Mouse (Mus musculus) testis, adult 10 weeks (tissue): ENCODE measurements around the gene Gm18596. TPM values are rescaled to one million over a fixed set of nuclear protein-coding genes. Genes with fewer than 3 reads are reported as not detected.

ENCODE experiments used
- polyA plus RNA-seq: library from polyadenylated mRNA; stranded (reverse); fragments of 350-450 nt; fragmentation: Illumina TruSeq; extraction: RNeasy Lipid Tissue Mini Kit (QIAGEN cat#74804); gene quantifications from one replicate; pipeline ENCODE4 v1.2.3, GENCODE M21; 2014; ENCODE audit warnings: low read depth, low replicate concordance

Gm18596 gene
- polyA plus RNA-seq = not detected

GRCm38 (mm10) chr10:77741924-77742688 is at the start of gene Gm18596:
Gene Gm18596, minus strand, starts transcription at chr10:77742638.

GRCm38 (mm10) chr10:77787876-77788275 is 45.4 kb upstream of the Gm18596 start, which contains the start of gene Gm7137:
Gene Gm7137, minus strand, starts transcription at chr10:77788200.

GRCm38 (mm10) chr10:77782442-77782841 is 40.0 kb upstream of the Gm18596 start, which contains the start of gene Gm3250:
Gene Gm3250, minus strand, starts transcription at chr10:77782542.

GRCm38 (mm10) chr10:77776844-77777243 is 34.4 kb upstream of the Gm18596 start, which contains the start of gene Gm7138:
Gene Gm7138, minus strand, starts transcription at chr10:77776944.

GRCm38 (mm10) chr10:77771225-77771624 is 28.8 kb upstream of the Gm18596 start, which contains the start of gene Gm3238:
Gene Gm3238, minus strand, starts transcription at chr10:77771325.

GRCm38 (mm10) chr10:77759582-77759981 is 17.1 kb upstream of the Gm18596 start, which contains the start of gene Gm3233:
Gene Gm3233, minus strand, starts transcription at chr10:77759682.

GRCm38 (mm10) chr10:77751254-77751653 is 8.8 kb upstream of the Gm18596 start, which contains the start of gene Gm9736:
Gene Gm9736, minus strand, starts transcription at chr10:77751354.

GRCm38 (mm10) chr10:77726186-77726585 is 16.3 kb downstream of the Gm18596 start, which contains the start of gene Gm10100:
Gene Gm10100, plus strand, starts transcription at chr10:77726486.

GRCm38 (mm10) chr10:77720299-77720698 is 22.1 kb downstream of the Gm18596 start, which contains the start of gene Krtap12-1:
Gene Krtap12-1, plus strand, starts transcription at chr10:77720599.

GRCm38 (mm10) chr10:77715507-77715906 is 26.9 kb downstream of the Gm18596 start, which contains the start of gene Gm10142:
Gene Gm10142, plus strand, starts transcription at chr10:77715807.

GRCm38 (mm10) chr10:77711157-77711556 is 31.3 kb downstream of the Gm18596 start, which contains the start of gene Gm10024:
Gene Gm10024, plus strand, starts transcription at chr10:77711457.

GRCm38 (mm10) chr10:77706326-77706725 is 36.1 kb downstream of the Gm18596 start, which contains the start of gene Gm10272:
Gene Gm10272, plus strand, starts transcription at chr10:77706626.

GRCm38 (mm10) chr10:77697133-77697532 is 45.3 kb downstream of the Gm18596 start, which contains the start of gene Gm9508:
Gene Gm9508, minus strand, starts transcription at chr10:77697233.

Other genes starting within 250 kb of the Gm18596 start
- 0.78 TPM for gene Fam207a, start 226.9 kb downstream of the Gm18596 start, polyA plus RNA-seq
- 0.36 TPM for gene Itgb2, start 212.4 kb downstream of the Gm18596 start, polyA plus RNA-seq
- gene Pttg1ip, start 160.9 kb downstream of the Gm18596 start, polyA plus RNA-seq = 53.7 TPM
- gene Sumo3, start 136.5 kb downstream of the Gm18596 start, polyA plus RNA-seq = 32.2 TPM
- gene Gm49325, start 136.4 kb downstream of the Gm18596 start, polyA plus RNA-seq = 10.3 TPM
- 19.1 TPM for gene Ube2g2, start 120.4 kb downstream of the Gm18596 start, polyA plus RNA-seq
- gene Tspear, start 56.1 kb downstream of the Gm18596 start, polyA plus RNA-seq = not detected
- not detected for gene Gm19402, start 51.9 kb downstream of the Gm18596 start, polyA plus RNA-seq
- not detected for gene Gm9508, start 45.4 kb downstream of the Gm18596 start, polyA plus RNA-seq
- gene Gm10272, start 36.0 kb downstream of the Gm18596 start, polyA plus RNA-seq = not detected
- not detected for gene Gm10024, start 31.2 kb downstream of the Gm18596 start, polyA plus RNA-seq
- gene Gm10142, start 26.8 kb downstream of the Gm18596 start, polyA plus RNA-seq = not detected
- gene Krtap12-1, start 22.0 kb downstream of the Gm18596 start, polyA plus RNA-seq = not detected
- gene Gm10100, start 16.2 kb downstream of the Gm18596 start, polyA plus RNA-seq = not detected
- not detected for gene Gm9736, start 8.7 kb upstream of the Gm18596 start, polyA plus RNA-seq
- not detected for gene Gm3233, start 17.0 kb upstream of the Gm18596 start, polyA plus RNA-seq
- gene Gm3238, start 28.7 kb upstream of the Gm18596 start, polyA plus RNA-seq = not detected
- not detected for gene Gm7138, start 34.3 kb upstream of the Gm18596 start, polyA plus RNA-seq
- gene Gm3250, start 39.9 kb upstream of the Gm18596 start, polyA plus RNA-seq = not detected
- gene Gm7137, start 45.6 kb upstream of the Gm18596 start, polyA plus RNA-seq = not detected
- not detected for gene Gm9639, start 52.4 kb upstream of the Gm18596 start, polyA plus RNA-seq
- not detected for gene Gm19668, start 56.5 kb upstream of the Gm18596 start, polyA plus RNA-seq
- not detected for gene Gm9507, start 69.2 kb upstream of the Gm18596 start, polyA plus RNA-seq
- gene Gm2696, start 72.0 kb upstream of the Gm18596 start, polyA plus RNA-seq = not detected
- not detected for gene Krtap10-4, start 84.5 kb upstream of the Gm18596 start, polyA plus RNA-seq
- not detected for gene Krtap10-10, start 93.3 kb upstream of the Gm18596 start, polyA plus RNA-seq
- not detected for gene Gm36176, start 104.2 kb upstream of the Gm18596 start, polyA plus RNA-seq
- gene Gm10318, start 110.2 kb upstream of the Gm18596 start, polyA plus RNA-seq = not detected
- gene Gm3285, start 119.3 kb upstream of the Gm18596 start, polyA plus RNA-seq = not detected
- 0.15 TPM for gene Lrrc3, start 159.9 kb upstream of the Gm18596 start, polyA plus RNA-seq
- gene Trpm2, start 227.9 kb upstream of the Gm18596 start, polyA plus RNA-seq = not detected
- 1.4 TPM for gene 1810043G02Rik, start 235.9 kb upstream of the Gm18596 start, polyA plus RNA-seq